Mouse (Mus musculus) hematopoietic multipotent progenitor cell, adult 10-12 weeks (in vitro differentiated cells): Measurements from ENCODE around the gene Sri. TPM values are rescaled to one million over a fixed set of nuclear protein-coding genes. Genes with fewer than 3 reads are reported as not detected.

Experiments
- polyA plus RNA-seq: library from polyadenylated mRNA; stranded (reverse); fragments of >175 nt; gene quantifications from 2 replicates; pipeline ENCODE4 v1.2.3, GENCODE M21; 2012; ENCODE audit warnings: low replicate concordance

Sri gene
- polyA plus RNA-seq, result 249 and 389 TPM in 2 replicates

DNA sequence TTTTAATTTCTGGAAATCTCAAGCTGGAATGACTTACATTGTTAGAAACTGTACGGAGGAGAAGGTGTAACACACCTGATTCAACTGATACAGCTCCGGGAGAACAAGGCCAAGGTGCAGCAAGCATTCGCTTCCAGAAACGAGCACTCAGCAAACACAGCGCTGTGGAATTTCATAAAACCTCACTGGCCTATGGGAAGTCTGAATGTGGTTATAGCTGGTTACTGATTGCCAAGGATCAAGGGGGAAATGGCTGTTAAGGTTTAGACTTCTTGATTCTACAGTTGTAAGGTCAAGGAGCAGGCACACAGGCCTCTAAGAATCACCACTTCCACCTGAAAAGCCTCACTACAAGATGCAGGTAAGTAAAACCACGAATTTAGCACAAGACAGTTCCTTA lies at the start of gene Sri:
Gene Sri, plus strand, starts transcription at position 224 of the 400 bp plus-strand sequence.

Other genes with a start within 250 kb of the Sri start
- gene Steap4, start 85.6 kb upstream of the Sri start, polyA plus RNA-seq, result 1.0 and 1.5 TPM in 2 replicates